Mouse (Mus musculus) forebrain, postnatal 0 days (tissue): ENCODE measurements around the gene Eif4e2. TPM values are rescaled to one million over a fixed set of nuclear protein-coding genes. Genes with fewer than 3 reads are reported as not detected.
A peak's percentile ranks its signal among the peaks of the same experiment; 100 is the strongest.

Source experiments
- ATAC-seq: fragments of 200-750 bp; cut with Nextera tagmentation; 2 replicates; pipeline ENCODE4 v1.8.0; 2017; ENCODE audit warnings: mild to moderate bottlenecking, moderate library complexity
- DNase-seq: peaks from one replicate; pipeline ENCODE4 v3.0.0-alpha.2; 2015
- H3K27ac ChIP-seq: fragments of 300-500 bp; sonication (generic); 2 replicates; pipeline ENCODE4 v1.5.1; 2014; ENCODE audit warnings: low read depth, mild to moderate bottlenecking, antibody characterized with exemption, low read length, moderate library complexity, mixed read lengths
- H3K27me3 ChIP-seq: fragments of 300-500 bp; sonication (generic); 2 replicates; pipeline ENCODE4 v1.6.1; 2014; ENCODE audit warnings: mild to moderate bottlenecking, low read length, mixed read lengths; ENCODE audit not compliant: insufficient read depth
- H3K36me3 ChIP-seq: fragments of 300-500 bp; sonication (generic); 2 replicates; pipeline ENCODE4 v1.6.1; 2014; ENCODE audit warnings: mild to moderate bottlenecking, moderate library complexity; ENCODE audit not compliant: insufficient read depth
- H3K4me1 ChIP-seq: fragments of 300-500 bp; sonication (generic); 2 replicates; pipeline ENCODE4 v1.6.1; 2014; ENCODE audit warnings: antibody characterized with exemption; ENCODE audit not compliant: insufficient read depth
- H3K4me2 ChIP-seq: fragments of 300-500 bp; sonication (generic); 2 replicates; pipeline ENCODE4 v1.6.1; 2014; ENCODE audit warnings: low read depth, mild to moderate bottlenecking, moderate library complexity
- H3K4me3 ChIP-seq: fragments of 300-500 bp; sonication (generic); 2 replicates; pipeline ENCODE4 v1.5.1; 2014; ENCODE audit warnings: low read depth, low read length, mixed read lengths
- H3K9ac ChIP-seq: fragments of 300-500 bp; sonication (generic); 2 replicates; pipeline ENCODE4 v1.6.1; 2014; ENCODE audit warnings: mild to moderate bottlenecking
- H3K9me3 ChIP-seq: fragments of 300-500 bp; sonication (generic); 2 replicates; pipeline ENCODE4 v1.6.1; 2016; ENCODE audit warnings: low read length
- CTCF ChIP-seq: sonication (generic); IDR thresholded peaks from 2 replicates; pipeline ENCODE4 v1.5.1; 2016; ENCODE audit warnings: antibody characterized with exemption, control low read depth, low read depth
- WGBS: fragments of 180-500 bp; shearing (Covaris S2); extraction: QIAGEN DNeasy Blood & Tissue Kit; methylation state at CpG from one replicate; pipeline ENCODE4 v1.1.7; 2014; 5-methylcytosine and 5-hydroxymethylcytosine counted together
- polyA plus RNA-seq: library from polyadenylated mRNA; unstranded; fragments of >200 nt; fragmentation: Nextera tagmentation; extraction: Ambion mirVana; gene quantifications from 2 replicates; pipeline ENCODE4 v1.2.1, GENCODE M21; 2015
- total RNA-seq: library from RNA; depleted of rRNA; stranded (reverse); fragments of >200 nt; gene quantifications from 2 replicates; pipeline ENCODE4 v1.2.3, GENCODE M21; 2014; rRNA removed

Eif4e2 gene
- total and polyA plus RNA-seq, 2 experiments from 2014 or later, result 71.5 to 87.5 TPM

DNA sequence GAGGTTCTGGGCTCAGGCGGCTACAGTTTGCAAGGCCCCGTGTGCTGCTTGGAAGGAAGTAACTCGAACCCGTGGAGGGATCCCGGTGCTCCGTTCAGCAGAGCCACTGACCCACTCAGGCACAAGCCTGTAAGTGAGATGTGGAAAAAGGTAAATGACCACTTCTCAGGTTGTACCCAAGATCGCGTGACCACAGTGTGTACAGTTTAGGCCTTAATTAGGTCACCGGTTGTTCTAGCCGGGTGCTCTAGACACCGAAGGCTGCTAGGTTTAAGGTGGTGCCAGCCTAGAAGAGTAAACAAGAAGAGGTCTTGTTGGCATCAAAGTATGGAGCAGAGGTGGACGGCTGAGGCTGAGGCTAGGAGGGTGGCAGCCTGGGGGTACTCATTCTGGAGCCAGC, 61.4 kb downstream of the Eif4e2 start:
- 93% methylated on average over 12 of the region's 12 CpGs for WGBS
- ATAC-seq, result no peak
- no peak for TF ChIP-seq CTCF

DNA sequence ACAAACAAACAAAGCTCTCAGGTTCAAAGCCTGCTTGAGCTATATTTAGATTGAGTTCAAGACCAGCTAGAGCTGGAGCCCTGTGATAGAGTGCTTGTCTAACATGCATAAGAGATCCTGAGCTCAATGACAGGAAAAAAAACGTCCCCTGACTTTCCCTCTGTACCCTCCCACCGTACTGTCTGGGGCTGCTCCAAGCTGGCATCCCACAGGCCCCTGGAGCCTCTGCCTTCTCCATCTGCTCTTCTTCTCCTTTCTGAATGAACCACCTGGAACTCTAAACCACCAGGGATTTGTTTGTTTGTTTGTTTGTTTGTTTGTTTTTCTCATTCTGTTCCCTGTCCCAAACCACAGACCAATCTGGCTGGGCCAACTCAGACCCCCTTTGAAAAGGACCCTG, 62.3 kb downstream of the Eif4e2 start:
- Histone ChIP-seq H3K36me3 (no peaks in the 10 kb centered on the region), H3K4me1 (no peaks in the 10 kb centered on the region), H3K9me3 (no peaks in the 10 kb centered on the region), H3K27me3 (no peaks in the 10 kb centered on the region), H3K4me2 (no peak overlapping the region), H3K4me3 (no peak overlapping the region), H3K9ac (no peak overlapping the region), H3K27ac (no peak overlapping the region)
- DNase-seq, result no peak
- no peak for ATAC-seq
- 53% methylated on average over 2 of the region's 2 CpGs for WGBS
- TF ChIP-seq CTCF, result no peak

More for the DNA sequence above, 61.4 kb downstream of the Eif4e2 start:
- Histone ChIP-seq H3K4me2 (no peak overlapping the region), H3K4me3 (no peak overlapping the region), H3K4me1 (no peaks in the 10 kb centered on the region), H3K9ac (no peak overlapping the region), H3K9me3 (no peaks in the 10 kb centered on the region), H3K27ac (no peak overlapping the region), H3K36me3 (no peaks in the 10 kb centered on the region), H3K27me3 (no peaks in the 10 kb centered on the region)
- no peak for DNase-seq

DNA sequence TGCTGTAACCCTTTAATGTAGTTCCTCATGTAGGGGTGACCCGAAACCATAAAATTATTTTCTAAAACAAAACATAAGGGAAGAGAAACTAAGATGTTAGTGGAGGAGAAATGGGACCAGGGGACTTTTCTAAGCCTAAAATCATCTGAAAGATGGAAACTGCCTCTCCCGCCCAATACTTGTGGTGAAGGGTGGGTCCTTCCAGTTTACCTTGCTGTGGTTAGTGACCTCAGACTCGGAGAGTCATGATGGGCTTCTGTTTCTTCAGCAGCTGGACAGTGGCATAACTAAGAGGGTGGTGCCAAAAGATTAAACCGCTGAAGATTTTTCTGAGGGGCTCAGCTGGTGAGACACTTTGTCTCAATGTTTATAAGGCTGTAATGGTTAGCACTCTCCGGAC, 66.6 kb downstream of the Eif4e2 start:
- TF ChIP-seq CTCF, result no peak
- Histone ChIP-seq H3K9ac (no peak overlapping the region), H3K4me3 (no peak overlapping the region), H3K9me3 (no peaks in the 10 kb centered on the region), H3K36me3 (no peaks in the 10 kb centered on the region), H3K4me1 (no peaks in the 10 kb centered on the region), H3K27ac (no peak overlapping the region), H3K27me3 (no peaks in the 10 kb centered on the region), H3K4me2 (no peak overlapping the region)
- DNase-seq (no peak), ATAC-seq (no peak)
- 79% methylated on average over 5 of the region's 5 CpGs for WGBS

DNA sequence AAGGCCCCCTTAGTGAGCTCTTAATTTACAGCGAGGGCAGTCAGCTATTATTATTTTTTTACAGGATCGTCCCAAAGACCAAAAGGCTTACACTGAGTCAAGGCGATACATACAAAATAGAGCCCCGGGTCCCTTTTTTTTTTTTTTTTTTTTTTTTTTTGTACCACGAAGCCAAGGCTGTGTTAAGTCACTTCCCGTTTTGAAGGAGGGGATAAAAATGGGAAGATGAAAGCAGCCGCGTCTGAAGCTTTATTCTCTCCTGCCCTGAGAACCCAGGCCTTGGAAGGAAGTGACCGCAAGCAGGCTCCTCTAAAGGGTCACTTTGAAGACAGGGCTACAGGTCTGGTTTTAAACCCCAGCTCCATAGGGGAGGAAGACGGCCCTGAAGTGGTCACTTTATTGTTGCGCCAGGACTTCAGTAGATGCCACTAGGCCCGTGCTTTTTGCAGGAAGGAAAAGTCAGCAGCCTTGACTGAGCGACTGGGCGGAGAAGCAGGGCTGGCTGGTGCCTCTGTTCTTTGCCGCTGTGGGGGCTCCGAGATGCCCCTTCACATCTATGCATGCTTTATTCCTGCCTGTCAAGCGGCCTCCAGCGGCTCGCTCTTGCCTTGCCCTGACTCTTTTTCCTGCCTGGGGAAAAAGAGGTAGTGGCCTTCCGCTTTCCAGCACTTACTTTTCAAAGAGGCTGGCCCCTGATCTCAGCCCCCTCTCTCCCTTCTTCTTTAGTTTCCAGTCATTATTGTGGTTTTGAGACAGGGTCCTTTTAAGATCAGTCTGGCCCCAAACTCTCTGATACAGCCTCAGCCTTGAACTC, 68.1 kb downstream of the Eif4e2 start:
- TF ChIP-seq CTCF, result no peak
- 22% methylated on average over 20 of the region's 20 CpGs for WGBS

DNA sequence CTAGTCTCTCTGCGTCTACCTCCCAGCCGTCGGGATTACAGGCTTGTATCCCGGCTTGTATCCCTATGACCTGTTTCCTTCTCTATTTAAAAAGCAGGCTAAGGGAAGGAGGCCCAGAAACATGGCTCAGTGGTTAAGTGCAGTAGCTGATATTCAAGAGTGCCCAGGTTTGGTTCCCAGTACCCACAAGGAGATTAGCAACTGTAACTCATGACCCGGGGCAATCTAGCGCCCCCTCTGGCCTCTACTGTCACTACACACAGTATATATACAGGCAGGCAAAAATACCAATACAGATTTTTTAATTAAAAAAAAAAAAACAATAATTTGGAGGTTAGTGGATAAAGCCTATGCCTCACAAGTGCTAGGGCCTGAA, 68.7 kb downstream of the Eif4e2 start:
- no peaks in the 10 kb centered on the region for H3K27me3 ChIP-seq
- H3K4me2 ChIP-seq, result no peak overlapping the region
- H3K4me3 ChIP-seq, result no peak overlapping the region
- 72% methylated on average over 6 of the region's 6 CpGs for WGBS
- ATAC-seq, result no peak
- no peak overlapping the region for H3K27ac ChIP-seq
- H3K4me1 ChIP-seq, result no peaks in the 10 kb centered on the region
- no peaks in the 10 kb centered on the region for H3K9me3 ChIP-seq
- no peak overlapping the region for H3K9ac ChIP-seq
- TF ChIP-seq CTCF, result peak; percentile 15; the same call in 1 of the 2 replicates
- no peak for DNase-seq
- H3K36me3 ChIP-seq, result no peaks in the 10 kb centered on the region

More for the DNA sequence above, 68.1 kb downstream of the Eif4e2 start:
- ATAC-seq, result no peak
- no peak for DNase-seq
- no peaks in the 10 kb centered on the region for H3K27me3 ChIP-seq
- H3K4me1 ChIP-seq, result no peaks in the 10 kb centered on the region
- H3K4me2 ChIP-seq, result no peak overlapping the region
- H3K4me3 ChIP-seq, result no peak overlapping the region
- H3K9me3 ChIP-seq, result no peaks in the 10 kb centered on the region
- H3K27ac ChIP-seq, result no peak overlapping the region
- no peak overlapping the region for H3K9ac ChIP-seq
- no peaks in the 10 kb centered on the region for H3K36me3 ChIP-seq

DNA sequence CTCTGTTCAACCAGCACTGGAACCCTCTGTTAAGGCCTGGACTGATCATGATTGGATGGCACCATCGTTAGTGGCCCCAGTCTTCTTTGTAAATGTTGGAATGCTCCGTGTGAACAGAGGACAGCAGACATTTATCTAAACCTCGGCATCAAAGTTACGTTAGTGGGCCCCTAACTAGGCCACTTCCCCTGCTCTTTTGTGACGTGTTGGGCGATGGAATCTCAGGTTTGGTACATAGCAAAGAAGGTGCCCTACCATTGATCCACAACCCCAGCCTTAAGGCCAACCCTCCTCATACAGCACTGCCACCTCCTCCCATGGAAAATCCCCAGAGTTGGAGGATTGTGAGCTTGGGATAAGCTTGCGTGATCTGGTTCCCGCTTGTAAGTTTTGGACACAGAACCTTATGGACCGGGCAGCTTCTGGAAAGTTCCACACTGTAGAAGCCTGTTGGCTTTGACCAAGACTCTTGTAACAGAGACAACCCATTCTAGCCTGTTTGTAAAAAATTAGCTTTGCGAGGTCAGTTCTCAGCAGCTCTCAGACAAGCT, 69.8 kb downstream of the Eif4e2 start:
- ATAC-seq (no peak), DNase-seq (no peak)
- H3K27me3 ChIP-seq, result no peaks in the 10 kb centered on the region
- H3K36me3 ChIP-seq, result no peaks in the 10 kb centered on the region
- WGBS, result 72% methylated on average over 10 of the region's 10 CpGs
- H3K9me3 ChIP-seq, result no peaks in the 10 kb centered on the region
- no peak overlapping the region for H3K4me3 ChIP-seq
- no peak for TF ChIP-seq CTCF
- no peak overlapping the region for H3K9ac ChIP-seq
- H3K27ac ChIP-seq, result no peak overlapping the region
- H3K4me2 ChIP-seq, result no peak overlapping the region
- no peaks in the 10 kb centered on the region for H3K4me1 ChIP-seq

- no peaks in the 10 kb centered on the region for H3K36me3 ChIP-seq
- 34% methylated on average over 2 of the region's 2 CpGs for WGBS
- H3K4me1 ChIP-seq, result no peaks in the 10 kb centered on the region
- DNase-seq (no peak), ATAC-seq (no peak)
- H3K27me3 ChIP-seq, result no peaks in the 10 kb centered on the region
- no peak overlapping the region for H3K4me2 ChIP-seq
- H3K27ac ChIP-seq, result no peak overlapping the region
- no peaks in the 10 kb centered on the region for H3K9me3 ChIP-seq
- no peak overlapping the region for H3K4me3 ChIP-seq
- no peak for TF ChIP-seq CTCF
- no peak overlapping the region for H3K9ac ChIP-seq
Observed at GRCm38 (mm10) chr1:87287105-87287504, 73.4 kb downstream of the Eif4e2 start.

Other genes starting within 250 kb of the Eif4e2 start
- not detected in 2 replicates for gene Alppl2, start 124.0 kb upstream of the Eif4e2 start, total RNA-seq
- gene Alppl2, start 124.0 kb upstream of the Eif4e2 start, polyA plus RNA-seq, result not detected in 2 replicates
- gene Alpi, start 112.3 kb upstream of the Eif4e2 start, total RNA-seq, result not detected in 2 replicates
- gene Alpi, start 112.3 kb upstream of the Eif4e2 start, polyA plus RNA-seq, result not detected in 2 replicates
- not detected in 2 replicates for gene Akp3, start 88.9 kb upstream of the Eif4e2 start, total RNA-seq
- not detected in 2 replicates for gene Akp3, start 88.9 kb upstream of the Eif4e2 start, polyA plus RNA-seq
- 19.1 and 36.1 TPM in 2 replicates for gene Ecel1, start 57.4 kb upstream of the Eif4e2 start, total RNA-seq
- gene Ecel1, start 57.4 kb upstream of the Eif4e2 start, polyA plus RNA-seq, result 17.8 and 28.5 TPM in 2 replicates
- 3.1 and 4.0 TPM in 2 replicates for gene Prss56, start 30.6 kb upstream of the Eif4e2 start, total RNA-seq
- gene Prss56, start 30.6 kb upstream of the Eif4e2 start, polyA plus RNA-seq, result 2.5 and 4.3 TPM in 2 replicates
- not detected in 2 replicates for gene Chrnd, start 23.3 kb upstream of the Eif4e2 start, total RNA-seq
- not detected in 2 replicates for gene Chrnd, start 23.3 kb upstream of the Eif4e2 start, polyA plus RNA-seq
- gene Chrng, start 9.3 kb upstream of the Eif4e2 start, total RNA-seq, result not detected in 2 replicates
- gene Chrng, start 9.3 kb upstream of the Eif4e2 start, polyA plus RNA-seq, result not detected in 2 replicates
- gene Efhd1, start 50.4 kb downstream of the Eif4e2 start, total RNA-seq, result 1.3 TPM in 2 replicates
- 1.9 and 2.2 TPM in 2 replicates for gene Efhd1, start 50.4 kb downstream of the Eif4e2 start, polyA plus RNA-seq
- 69.0 and 73.4 TPM in 2 replicates for gene Gigyf2, start 113.1 kb downstream of the Eif4e2 start, total RNA-seq
- gene Gigyf2, start 113.1 kb downstream of the Eif4e2 start, polyA plus RNA-seq, result 31.9 and 44.3 TPM in 2 replicates
- gene Kcnj13, start 180.8 kb downstream of the Eif4e2 start, total RNA-seq, result 1.9 and 4.8 TPM in 2 replicates
- gene Kcnj13, start 180.8 kb downstream of the Eif4e2 start, polyA plus RNA-seq, result 17.0 and 17.5 TPM in 2 replicates